Mouse (Mus musculus) testis, adult 2 months (tissue): ENCODE measurements around the gene Gm20388. TPM values are rescaled to one million over a fixed set of nuclear protein-coding genes. Genes with fewer than 3 reads are reported as not detected.

Experiments used
- H3K27ac ChIP-seq: fragments of 200-500 bp; 2 replicates; pipeline ENCODE4 v1.5.1; 2012; ENCODE audit warnings: low read depth, low read length; ENCODE audit not compliant: control insufficient read depth, insufficient read depth
- H3K27me3 ChIP-seq: fragments of 200-500 bp; 2 replicates; pipeline ENCODE4 v1.6.1; 2012; ENCODE audit warnings: mild to moderate bottlenecking, low read length, moderate library complexity; ENCODE audit not compliant: control insufficient read depth, insufficient read depth
- H3K36me3 ChIP-seq: fragments of 200-500 bp; 2 replicates; pipeline ENCODE4 v1.6.1; 2012; ENCODE audit warnings: mild to moderate bottlenecking, low read length; ENCODE audit not compliant: control insufficient read depth, insufficient read depth
- H3K4me1 ChIP-seq: fragments of 200-500 bp; 2 replicates; pipeline ENCODE4 v1.6.1; 2012; ENCODE audit warnings: low read length; ENCODE audit not compliant: control insufficient read depth, insufficient read depth
- H3K4me3 ChIP-seq: fragments of 200-500 bp; 2 replicates; pipeline ENCODE4 v1.5.1; 2012; ENCODE audit warnings: low read depth, mild to moderate bottlenecking, low read length, moderate library complexity, mixed read lengths; ENCODE audit not compliant: control insufficient read depth
- CTCF ChIP-seq: fragments of 200-500 bp; IDR thresholded peaks from 2 replicates; pipeline ENCODE4 v1.5.1; 2012; ENCODE audit warnings: low read depth, mild to moderate bottlenecking, inconsistent platforms, low read length, moderate library complexity; ENCODE audit not compliant: control insufficient read depth, insufficient read depth, insufficient replicate concordance
- POLR2A ChIP-seq: fragments of 200-500 bp; IDR thresholded peaks from 2 replicates; pipeline ENCODE4 v1.6.1; 2012; ENCODE audit warnings: low read depth, mild to moderate bottlenecking, inconsistent platforms, low read length, moderate library complexity; ENCODE audit not compliant: control insufficient read depth
- polyA plus RNA-seq: library from polyadenylated mRNA; depleted of rRNA; stranded (reverse); fragments of >200 nt; gene quantifications from 2 replicates; pipeline ENCODE4 v1.2.3, GENCODE M21; 2012

Gm20388 gene
- polyA plus RNA-seq, 1 experiment, result 5.6 TPM

GRCm38 (mm10) chr8:122716566-122716965 is 2805.9 kb downstream of the Gm20388 start:
- no peak for TF ChIP-seq POLR2A
- TF ChIP-seq CTCF, result no peak
- no peaks in the 10 kb centered on the region for H3K4me1 ChIP-seq
- H3K27ac ChIP-seq, result no peak overlapping the region
- H3K36me3 ChIP-seq, result no peaks in the 10 kb centered on the region
- H3K27me3 ChIP-seq, result no peaks in the 10 kb centered on the region
- no peak overlapping the region for H3K4me3 ChIP-seq

- H3K4me3 ChIP-seq, result no peak overlapping the region
- H3K27ac ChIP-seq, result no peak overlapping the region
- no peaks in the 10 kb centered on the region for H3K4me1 ChIP-seq
- H3K27me3 ChIP-seq, result no peaks in the 10 kb centered on the region
- H3K36me3 ChIP-seq, result no peaks in the 10 kb centered on the region
- TF ChIP-seq POLR2A (no peak), CTCF (no peak)
Observed at GRCm38 (mm10) chr8:122717869-122718509, 2807.3 kb downstream of the Gm20388 start.

DNA sequence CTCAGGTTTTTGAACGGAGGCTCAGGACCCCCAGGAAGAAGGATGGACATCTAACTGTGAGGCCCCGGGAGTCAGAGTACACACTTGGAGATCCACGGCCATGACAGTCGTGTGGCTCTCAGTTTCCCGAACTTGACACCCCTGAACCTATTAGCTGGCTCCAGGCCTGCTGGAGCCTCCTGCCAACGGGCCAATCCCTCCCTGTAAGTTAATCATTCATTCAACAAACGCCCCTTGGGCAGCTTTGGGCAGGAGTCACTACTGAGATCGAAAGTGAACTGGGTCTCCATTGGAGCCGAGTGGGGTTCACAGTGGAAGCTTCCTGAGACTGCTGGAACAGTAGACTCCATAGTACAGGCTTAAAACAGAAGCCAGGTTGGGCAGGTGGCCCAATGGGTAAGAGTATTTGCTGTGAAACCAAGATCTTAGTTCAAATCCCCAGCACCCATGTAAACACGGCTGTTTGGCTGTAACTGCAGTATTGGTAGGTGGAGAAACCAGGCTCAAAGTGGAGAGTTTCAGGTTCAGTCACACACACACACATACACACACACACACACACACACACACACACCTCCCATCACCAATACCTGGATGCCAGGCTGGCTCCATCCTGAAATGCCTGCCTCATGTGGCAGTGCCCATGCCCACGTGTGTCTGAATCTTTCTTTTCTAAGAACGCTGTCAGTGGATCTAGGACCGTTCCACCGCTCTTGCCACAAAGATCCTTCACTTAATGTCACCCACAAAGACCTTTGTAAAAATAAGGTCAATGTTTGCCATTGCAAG is 2808.3 kb downstream of the Gm20388 start:
- no peak for TF ChIP-seq CTCF
- no peak for TF ChIP-seq POLR2A
- H3K27ac ChIP-seq, result no peak overlapping the region
- H3K4me1 ChIP-seq, result no peaks in the 10 kb centered on the region
- H3K36me3 ChIP-seq, result no peaks in the 10 kb centered on the region
- no peak overlapping the region for H3K4me3 ChIP-seq
- H3K27me3 ChIP-seq, result no peaks in the 10 kb centered on the region

GRCm38 (mm10) chr8:122719500-122720065 is 2808.9 kb downstream of the Gm20388 start:
- no peaks in the 10 kb centered on the region for H3K27me3 ChIP-seq
- no peak overlapping the region for H3K27ac ChIP-seq
- TF ChIP-seq CTCF (no peak), POLR2A (no peak)
- no peak overlapping the region for H3K4me3 ChIP-seq
- H3K4me1 ChIP-seq, result no peaks in the 10 kb centered on the region
- H3K36me3 ChIP-seq, result no peaks in the 10 kb centered on the region

DNA sequence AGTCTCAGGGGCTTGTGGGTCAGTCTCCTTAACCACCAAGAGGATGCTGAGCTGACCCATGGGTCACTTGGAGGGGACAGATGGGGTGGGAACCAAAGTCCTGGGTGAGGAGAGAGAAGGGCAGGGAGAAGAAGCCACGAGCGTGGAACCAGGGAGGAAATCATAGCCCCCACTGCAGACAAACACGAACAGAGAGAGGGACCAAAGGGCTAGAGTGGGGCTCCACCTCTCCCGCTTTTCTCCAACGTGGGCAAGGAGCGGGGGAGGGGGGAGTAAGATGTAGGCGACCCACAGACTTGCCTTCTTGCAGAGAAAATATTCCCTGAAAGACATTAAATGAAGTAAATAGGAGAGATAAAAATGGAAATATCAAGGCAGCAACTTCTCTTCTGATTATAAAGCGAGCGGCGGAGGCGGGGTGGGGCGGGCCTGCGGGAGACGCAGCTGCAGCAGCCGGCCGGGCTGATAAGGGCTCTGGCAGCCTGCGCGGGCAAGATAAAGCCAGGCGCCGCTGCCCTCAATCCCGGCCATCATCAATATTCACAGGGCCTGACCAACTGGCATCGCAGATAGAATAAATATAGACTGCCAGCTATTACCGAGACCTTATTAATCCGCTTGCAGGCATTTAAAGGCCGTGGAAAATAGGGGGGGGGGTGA is 2809.6 kb downstream of the Gm20388 start:
- no peak overlapping the region for H3K4me3 ChIP-seq
- H3K27me3 ChIP-seq, result no peaks in the 10 kb centered on the region
- H3K36me3 ChIP-seq, result no peaks in the 10 kb centered on the region
- no peaks in the 10 kb centered on the region for H3K4me1 ChIP-seq
- TF ChIP-seq CTCF (no peak), POLR2A (no peak)
- no peak overlapping the region for H3K27ac ChIP-seq

DNA sequence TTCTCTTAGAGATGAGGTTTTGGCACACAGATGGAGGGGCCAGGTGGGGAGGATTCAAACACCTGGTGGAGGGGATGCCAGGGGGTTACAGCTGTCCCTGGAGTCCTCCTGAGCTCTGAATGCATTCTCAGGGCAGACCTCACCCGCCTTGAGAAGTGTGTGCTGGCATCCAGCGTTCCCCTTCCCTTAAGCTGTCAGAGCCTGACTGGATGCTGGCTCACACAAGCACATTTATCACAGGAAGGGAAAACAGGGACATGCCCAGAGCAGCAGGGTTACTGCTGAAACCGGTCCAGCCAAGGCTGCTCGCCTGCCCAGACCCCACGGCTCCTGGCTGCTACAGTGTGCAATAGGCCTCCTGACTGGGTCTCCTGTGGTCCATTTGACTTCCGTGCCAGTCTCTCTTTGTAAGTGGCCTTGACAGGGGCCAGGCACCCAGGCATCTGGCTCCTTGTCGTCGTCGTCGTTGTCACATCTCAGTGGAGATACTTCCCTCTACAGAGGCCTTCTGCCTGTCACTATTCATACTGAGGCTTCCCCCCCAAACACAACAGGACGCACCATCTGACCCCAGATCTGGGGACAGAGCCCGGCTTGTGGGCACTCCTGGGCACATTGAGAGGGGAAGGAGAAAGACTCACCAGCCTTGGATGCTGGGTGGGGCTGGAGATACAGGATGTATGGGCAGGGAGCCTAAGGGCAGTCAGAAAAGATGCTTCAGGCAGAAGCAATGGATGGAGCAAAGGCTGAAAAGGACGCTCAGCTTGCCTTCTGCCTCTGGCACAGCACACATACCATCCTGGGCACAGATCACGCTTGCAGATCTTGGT is 2810.4 kb downstream of the Gm20388 start:
- H3K27ac ChIP-seq, result no peak overlapping the region
- H3K36me3 ChIP-seq, result no peaks in the 10 kb centered on the region
- no peaks in the 10 kb centered on the region for H3K27me3 ChIP-seq
- TF ChIP-seq POLR2A (no peak), CTCF (no peak)
- no peaks in the 10 kb centered on the region for H3K4me1 ChIP-seq
- H3K4me3 ChIP-seq, result no peak overlapping the region

- H3K27ac ChIP-seq, result no peak overlapping the region
- H3K36me3 ChIP-seq, result no peaks in the 10 kb centered on the region
- H3K4me3 ChIP-seq, result no peak overlapping the region
- H3K4me1 ChIP-seq, result no peaks in the 10 kb centered on the region
- H3K27me3 ChIP-seq, result no peaks in the 10 kb centered on the region
- TF ChIP-seq POLR2A (no peak), CTCF (no peak)
Observed at GRCm38 (mm10) chr8:122725187-122725586, 2814.5 kb downstream of the Gm20388 start.
